Mouse (Mus musculus): ENCODE measurements around the gene Atg7. TPM values are rescaled to one million over a fixed set of nuclear protein-coding genes. Genes with fewer than 3 reads are reported as not detected.

Gene Atg7
- polyA plus RNA-seq, 1 experiment: 25.3 TPM

DNA sequence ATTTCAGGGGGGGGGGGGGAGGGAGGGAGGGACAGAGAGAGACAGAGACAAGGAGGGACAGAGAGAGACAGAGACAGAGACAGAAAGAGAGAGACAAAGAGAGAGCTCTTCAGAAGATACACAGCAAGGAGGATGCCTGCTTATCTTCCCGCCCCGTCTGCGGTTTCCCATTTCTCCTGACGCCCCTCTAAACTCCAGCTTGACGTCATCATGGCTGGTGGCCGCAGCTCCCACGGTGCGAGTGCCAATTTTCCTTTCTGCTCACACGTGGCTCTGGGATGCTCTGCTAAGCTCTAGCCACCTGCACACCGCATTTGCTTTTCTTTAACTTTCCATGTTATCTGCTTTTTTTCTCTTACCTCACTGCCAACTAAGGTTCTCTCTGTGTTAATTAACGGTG is 175.1 kb downstream of the Atg7 start:
- no peak overlapping the region for H3K27ac ChIP-seq (ENCODE audit: insufficient read depth, low read length)
- no peak for TF ChIP-seq POLR2A (IDR thresholded peaks at IDR 0.05; ENCODE audit: extremely low read depth, insufficient read depth, low read length)
- no peak for TF ChIP-seq CTCF (IDR thresholded peaks at IDR 0.05; ENCODE audit: extremely low read depth, insufficient read depth, low read length)
- H3K4me3 ChIP-seq (ENCODE audit: insufficient read depth, low read length): no peak overlapping the region
- H3K4me1 ChIP-seq (ENCODE audit: control insufficient read depth, insufficient read depth, low read length): peaks cover 4% of the 10 kb centered on the region

DNA sequence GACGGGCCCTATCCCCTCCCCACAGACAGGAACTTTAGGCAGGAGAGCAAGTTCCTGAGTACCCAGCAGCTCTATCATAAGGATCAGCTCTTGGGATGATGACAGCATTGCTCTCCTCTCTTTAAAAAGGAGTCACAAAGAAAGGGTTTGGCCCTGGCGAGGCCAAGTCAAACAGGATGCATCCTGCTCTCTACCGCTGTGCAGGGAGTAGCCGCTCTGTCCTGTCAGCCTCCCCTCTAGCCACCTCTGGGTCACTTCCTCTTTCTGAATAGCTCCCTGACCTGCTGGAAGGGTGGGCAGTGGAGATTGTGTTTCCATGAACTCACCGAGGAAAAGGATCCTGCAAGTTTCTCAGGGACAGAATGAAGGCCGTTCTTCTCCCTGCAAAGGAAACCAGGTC is 175.6 kb downstream of the Atg7 start:
- H3K27ac ChIP-seq (ENCODE audit: insufficient read depth, low read length): no peak overlapping the region; the same call in 1 of the 2 replicates

GRCm38 (mm10) chr6:114819971-114820481 is 177.1 kb downstream of the Atg7 start:
- no peak for TF ChIP-seq CTCF (IDR thresholded peaks at IDR 0.05; ENCODE audit: extremely low read depth, insufficient read depth, low read length)
- TF ChIP-seq POLR2A (IDR thresholded peaks at IDR 0.05; ENCODE audit: extremely low read depth, insufficient read depth, low read length): no peak
- Histone ChIP-seq H3K4me1 (ENCODE audit: control insufficient read depth, insufficient read depth, low read length) (peaks cover 4% of the 10 kb centered on the region), H3K4me3 (ENCODE audit: insufficient read depth, low read length) (no peak overlapping the region), H3K27ac (ENCODE audit: insufficient read depth, low read length) (no peak overlapping the region)

More for the DNA sequence above, 175.6 kb downstream of the Atg7 start:
- no peak overlapping the region for H3K4me3 ChIP-seq (ENCODE audit: insufficient read depth, low read length)
- TF ChIP-seq POLR2A (IDR thresholded peaks at IDR 0.05; ENCODE audit: extremely low read depth, insufficient read depth, low read length) (no peak), CTCF (IDR thresholded peaks at IDR 0.05; ENCODE audit: extremely low read depth, insufficient read depth, low read length) (no peak)
- peaks cover 4% of the 10 kb centered on the region for H3K4me1 ChIP-seq (ENCODE audit: control insufficient read depth, insufficient read depth, low read length)

- TF ChIP-seq POLR2A (IDR thresholded peaks at IDR 0.05; ENCODE audit: extremely low read depth, insufficient read depth, low read length) (no peak), CTCF (IDR thresholded peaks at IDR 0.05; ENCODE audit: extremely low read depth, insufficient read depth, low read length) (no peak)
- Histone ChIP-seq H3K4me3 (ENCODE audit: insufficient read depth, low read length) (no peak overlapping the region), H3K4me1 (ENCODE audit: control insufficient read depth, insufficient read depth, low read length) (peaks cover 4% of the 10 kb centered on the region), H3K27ac (ENCODE audit: insufficient read depth, low read length) (no peak overlapping the region)
Measured at GRCm38 (mm10) chr6:114821646-114822045, 178.7 kb downstream of the Atg7 start.

GRCm38 (mm10) chr6:114826889-114827288 is 184.0 kb downstream of the Atg7 start:
- H3K4me3 ChIP-seq (ENCODE audit: insufficient read depth, low read length): no peak overlapping the region
- H3K27ac ChIP-seq (ENCODE audit: insufficient read depth, low read length): no peak overlapping the region
- H3K4me1 ChIP-seq (ENCODE audit: control insufficient read depth, insufficient read depth, low read length): no peaks in the 10 kb centered on the region
- no peak for TF ChIP-seq CTCF (IDR thresholded peaks at IDR 0.05; ENCODE audit: extremely low read depth, insufficient read depth, low read length)
- TF ChIP-seq POLR2A (IDR thresholded peaks at IDR 0.05; ENCODE audit: extremely low read depth, insufficient read depth, low read length): no peak

DNA sequence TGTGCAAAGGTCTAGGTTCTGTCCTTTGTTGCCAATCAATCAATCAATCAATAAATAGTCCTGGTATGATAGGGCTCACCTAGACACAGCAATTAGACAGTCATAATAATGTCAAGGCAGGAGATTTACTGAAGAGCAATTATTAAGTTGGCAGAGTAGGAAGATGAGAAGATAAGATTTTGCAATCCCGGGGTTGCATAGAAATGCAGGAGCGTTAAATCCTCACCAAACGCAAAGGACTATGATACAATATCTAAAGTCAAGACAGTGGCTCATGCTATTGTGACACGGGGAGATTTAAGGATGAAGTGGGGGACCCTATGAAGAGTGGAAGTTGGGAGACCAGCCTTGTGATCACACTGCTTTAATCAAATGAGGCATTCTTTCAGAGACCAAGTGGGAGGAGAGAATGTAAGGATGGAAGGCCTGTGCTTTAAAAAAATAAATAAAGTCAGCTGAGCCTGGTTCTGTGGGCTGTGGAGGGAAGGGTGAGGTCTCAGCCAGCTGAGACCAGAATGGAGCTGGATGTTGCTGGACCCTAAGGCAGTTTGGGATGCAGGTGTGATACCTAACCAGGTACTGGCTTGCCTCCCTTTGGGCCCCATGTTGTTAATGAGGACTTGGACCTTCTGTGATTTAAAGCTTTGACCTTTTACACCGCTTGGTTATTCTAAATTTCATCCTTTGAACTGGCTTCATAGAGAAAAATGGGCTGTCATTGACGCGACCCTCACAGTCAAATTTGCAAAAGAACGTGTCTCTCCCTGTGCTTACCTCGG is 187.0 kb downstream of the Atg7 start:
- H3K4me3 ChIP-seq (ENCODE audit: insufficient read depth, low read length): no peak overlapping the region
- peaks cover 1% of the 10 kb centered on the region for H3K4me1 ChIP-seq (ENCODE audit: control insufficient read depth, insufficient read depth, low read length)
- H3K27ac ChIP-seq (ENCODE audit: insufficient read depth, low read length): no peak overlapping the region
- TF ChIP-seq POLR2A (IDR thresholded peaks at IDR 0.05; ENCODE audit: extremely low read depth, insufficient read depth, low read length): no peak
- TF ChIP-seq CTCF (IDR thresholded peaks at IDR 0.05; ENCODE audit: extremely low read depth, insufficient read depth, low read length): no peak

GRCm38 (mm10) chr6:114831807-114832206 is 188.9 kb downstream of the Atg7 start:
- Histone ChIP-seq H3K27ac (ENCODE audit: insufficient read depth, low read length) (no peak overlapping the region), H3K4me1 (ENCODE audit: control insufficient read depth, insufficient read depth, low read length) (peaks cover 1% of the 10 kb centered on the region), H3K4me3 (ENCODE audit: insufficient read depth, low read length) (no peak overlapping the region)
- no peak for TF ChIP-seq CTCF (IDR thresholded peaks at IDR 0.05; ENCODE audit: extremely low read depth, insufficient read depth, low read length)
- no peak for TF ChIP-seq POLR2A (IDR thresholded peaks at IDR 0.05; ENCODE audit: extremely low read depth, insufficient read depth, low read length)

DNA sequence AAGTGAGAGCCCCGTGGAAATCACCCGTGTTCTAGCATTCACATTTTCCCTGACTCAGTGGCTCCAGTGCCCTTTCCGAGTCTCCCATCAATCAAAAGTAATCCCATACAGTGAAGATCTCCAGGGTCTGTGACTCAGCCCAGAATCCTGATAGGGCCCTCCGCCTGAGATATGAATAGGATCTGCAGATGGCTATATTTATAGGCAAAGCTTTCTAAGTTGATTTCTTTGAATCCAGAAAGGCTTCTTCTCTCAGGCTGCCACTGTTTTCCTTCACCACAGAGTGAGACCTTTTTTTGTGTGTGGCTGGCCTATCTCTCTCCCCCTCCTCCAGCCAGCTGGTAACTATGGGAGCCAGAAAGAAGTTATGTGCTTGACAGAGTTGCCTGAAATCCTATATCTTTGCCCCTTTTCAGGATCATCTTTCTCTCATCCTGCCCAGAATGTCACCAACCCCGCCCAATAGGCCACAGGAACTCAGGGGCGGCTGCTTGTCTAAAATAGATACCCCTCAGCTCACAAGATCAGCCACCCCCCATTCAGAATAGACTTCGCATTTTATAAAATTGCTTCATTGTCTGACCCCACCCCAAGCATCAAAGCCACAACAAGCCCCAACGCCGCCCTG is 190.3 kb downstream of the Atg7 start:
- H3K27ac ChIP-seq (ENCODE audit: insufficient read depth, low read length): no peak overlapping the region

DNA sequence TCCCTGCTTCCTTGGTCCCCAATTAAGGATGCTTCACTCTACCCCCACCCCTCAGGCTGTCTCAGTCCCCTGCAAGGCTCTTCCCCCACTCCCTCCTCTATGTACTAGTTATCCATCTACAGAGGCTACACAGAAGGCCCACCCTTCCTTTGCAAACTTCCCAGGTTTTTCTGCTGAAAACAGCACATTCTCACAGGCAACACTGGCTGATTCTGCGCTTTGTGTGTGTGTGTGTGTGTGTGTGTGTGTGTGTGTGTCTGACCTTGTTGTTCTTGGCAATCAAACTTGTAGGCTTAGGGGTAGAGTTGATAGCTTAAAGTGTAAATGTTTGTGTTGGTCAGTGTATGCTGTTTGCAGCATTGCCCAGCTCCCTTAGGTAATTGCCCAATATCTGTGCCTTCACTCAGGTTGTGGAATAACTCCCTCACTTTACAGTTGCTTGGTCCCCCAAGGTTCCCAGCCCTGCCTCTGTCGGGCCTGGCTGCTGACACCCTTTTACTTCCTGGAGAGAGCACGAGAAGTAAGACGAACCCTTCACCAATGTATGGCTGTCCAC is 191.0 kb downstream of the Atg7 start:
- Histone ChIP-seq H3K4me1 (ENCODE audit: control insufficient read depth, insufficient read depth, low read length) (peaks cover 1% of the 10 kb centered on the region), H3K27ac (ENCODE audit: insufficient read depth, low read length) (no peak overlapping the region), H3K4me3 (ENCODE audit: insufficient read depth, low read length) (no peak overlapping the region)
- no peak for TF ChIP-seq CTCF (IDR thresholded peaks at IDR 0.05; ENCODE audit: extremely low read depth, insufficient read depth, low read length)
- TF ChIP-seq POLR2A (IDR thresholded peaks at IDR 0.05; ENCODE audit: extremely low read depth, insufficient read depth, low read length): no peak

More for the DNA sequence above, 190.3 kb downstream of the Atg7 start:
- no peak for TF ChIP-seq CTCF (IDR thresholded peaks at IDR 0.05; ENCODE audit: extremely low read depth, insufficient read depth, low read length)
- TF ChIP-seq POLR2A (IDR thresholded peaks at IDR 0.05; ENCODE audit: extremely low read depth, insufficient read depth, low read length): no peak
- Histone ChIP-seq H3K4me1 (ENCODE audit: control insufficient read depth, insufficient read depth, low read length) (peaks cover 1% of the 10 kb centered on the region), H3K4me3 (ENCODE audit: insufficient read depth, low read length) (no peak overlapping the region)

Data from cortical plate, adult 2 months (tissue).